Mouse (Mus musculus): ENCODE measurements around the gene Jmjd4.

DNA sequence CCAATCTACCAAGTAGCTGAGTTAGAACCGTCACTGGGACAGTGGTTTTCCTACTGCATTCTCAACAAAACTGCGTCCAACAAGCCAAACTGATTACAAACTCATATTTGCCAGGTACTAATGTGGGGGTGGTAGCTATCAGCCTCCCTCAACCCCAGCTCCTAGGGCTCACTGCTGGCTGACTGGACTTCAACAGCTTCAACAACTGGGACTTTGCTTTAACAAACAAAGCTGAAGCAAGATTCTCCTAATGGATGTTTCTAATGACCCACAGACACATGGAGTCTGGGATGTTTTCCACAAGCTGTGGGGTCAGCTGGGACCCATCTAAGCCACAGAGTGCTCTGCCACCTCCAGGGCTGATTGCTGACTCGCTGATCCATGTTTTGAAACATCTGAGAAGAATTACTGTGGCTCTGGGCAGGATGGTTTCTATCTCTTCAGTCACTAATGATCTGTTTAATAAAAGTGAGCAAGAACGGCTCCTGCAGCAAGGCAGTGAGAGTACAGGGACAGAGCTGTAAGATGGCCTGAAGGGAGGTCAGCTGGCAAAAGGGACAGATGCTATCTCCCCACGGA lies 26.7 kb upstream of the Jmjd4 start:
- no peak for TF ChIP-seq POLR2A (IDR thresholded peaks at IDR 0.05; ENCODE audit: extremely low read depth, insufficient read depth, low read length)
- TF ChIP-seq CTCF (IDR thresholded peaks at IDR 0.05; ENCODE audit: extremely low read depth, insufficient read depth, low read length): no peak

All from cortical plate, adult 2 months (tissue).